Mouse (Mus musculus) MEL (cell line): Measurements from ENCODE around the gene Gm20481. TPM values are rescaled to one million over a fixed set of nuclear protein-coding genes. Genes with fewer than 3 reads are reported as not detected.

Experiments used
- DNase-seq: peaks from one replicate; pipeline ENCODE4 v3.0.0; 2011; ENCODE audit warnings: low read depth, low spot score
- H3K27ac ChIP-seq: 2 replicates; pipeline ENCODE4 v1.5.1; 2012; ENCODE audit warnings: low read depth, mild to moderate bottlenecking, control low read depth, low read length, moderate library complexity; ENCODE audit not compliant: control insufficient read depth
- H3K27me3 ChIP-seq, 2 experiments: fragments of 150-350 bp in 1 of 2; sonication (generic) in 1 of 2; 2 replicates each; pipeline ENCODE4 v1.6.1; 2012; ENCODE audit warnings: low read length in 2 of 2, mild to moderate bottlenecking in 2 of 2, improper control_type of control experiment in 1 of 2, moderate library complexity in 1 of 2; ENCODE audit not compliant: insufficient read depth in 2 of 2, control insufficient read depth in 1 of 2
- H3K36me3 ChIP-seq, 2 experiments: 2 replicates each; pipeline ENCODE4 v1.6.1; 2012 to 2014; ENCODE audit warnings: low read length in 2 of 2, improper control_type of control experiment in 1 of 2, inconsistent platforms in 1 of 2, mild to moderate bottlenecking in 1 of 2; ENCODE audit not compliant: insufficient read depth in 2 of 2, control insufficient read depth in 1 of 2
- H3K4me1 ChIP-seq, 2 experiments: fragments of 150-350 bp in 1 of 2; sonication (generic) in 1 of 2; 2 replicates each; pipeline ENCODE4 v1.6.1; 2012; ENCODE audit warnings: low read length in 2 of 2, improper control_type of control experiment in 1 of 2, mild to moderate bottlenecking in 1 of 2; ENCODE audit not compliant: insufficient read depth in 2 of 2, control insufficient read depth in 1 of 2
- H3K4me3 ChIP-seq, 2 experiments: fragments of 150-350 bp in 1 of 2; sonication (generic) in 1 of 2; 2 replicates each; pipeline ENCODE4 v1.5.1; 2012; ENCODE audit warnings: low read depth in 2 of 2, low read length in 2 of 2, mild to moderate bottlenecking in 2 of 2, moderate library complexity in 2 of 2, control low read depth in 1 of 2, improper control_type of control experiment in 1 of 2; ENCODE audit not compliant: control insufficient read depth in 1 of 2, insufficient read depth in 1 of 2
- H3K79me2 ChIP-seq: 2 replicates; pipeline ENCODE4 v1.6.1; 2012; ENCODE audit warnings: mild to moderate bottlenecking, low read length, moderate library complexity; ENCODE audit not compliant: control insufficient read depth, poor library complexity, insufficient read depth
- H3K9ac ChIP-seq: 2 replicates; pipeline ENCODE4 v1.6.1; 2012; ENCODE audit warnings: low read depth, mild to moderate bottlenecking, control low read depth, low read length, moderate library complexity; ENCODE audit not compliant: control insufficient read depth, poor library complexity, severe bottlenecking
- H3K9me3 ChIP-seq: fragments of 150-350 bp; sonication (generic); replicated peaks from 2 replicates; pipeline ENCODE4 v1.6.1; 2012; ENCODE audit warnings: mild to moderate bottlenecking, low read length, improper control_type of control experiment, moderate library complexity; ENCODE audit not compliant: insufficient read depth
- BHLHE40 ChIP-seq: IDR thresholded peaks from 2 replicates; pipeline ENCODE4 v1.6.1; 2012; ENCODE audit warnings: low read depth, mild to moderate bottlenecking, inconsistent platforms, low read length, improper control_type of control experiment, borderline replicate concordance
- CHD1 ChIP-seq: IDR thresholded peaks from 2 replicates; pipeline ENCODE4 v1.6.1; 2012; ENCODE audit warnings: low read depth, mild to moderate bottlenecking, inconsistent platforms, low read length, improper control_type of control experiment
- CHD2 ChIP-seq: IDR thresholded peaks from 2 replicates; pipeline ENCODE4 v1.6.1; 2011; ENCODE audit warnings: low read length, improper control_type of control experiment
- CTCF ChIP-seq, 3 experiments: IDR thresholded peaks in 2 of 3; conservative IDR thresholded peaks in 1 of 3; 2 replicates each; pipeline ENCODE4 v1.5.1; 2011 to 2012; ENCODE audit warnings: low read length in 3 of 3, low read depth in 2 of 3, mild to moderate bottlenecking in 2 of 3, improper control_type of control experiment in 1 of 3, inconsistent platforms in 1 of 3, mixed read lengths in 1 of 3, moderate library complexity in 1 of 3; ENCODE audit not compliant: control insufficient read depth in 1 of 3, insufficient read depth in 1 of 3, poor library complexity in 1 of 3, severe bottlenecking in 1 of 3
- ELF1 ChIP-seq: IDR thresholded peaks from 2 replicates; pipeline ENCODE4 v1.6.1; 2014; ENCODE audit warnings: low read depth, mild to moderate bottlenecking, inconsistent platforms, low read length, improper control_type of control experiment, moderate library complexity
- EP300 ChIP-seq, 2 experiments: IDR thresholded peaks; 2 replicates each; pipeline ENCODE4 v1.6.1; 2011; ENCODE audit warnings: improper control_type of control experiment in 2 of 2, low read length in 2 of 2, low read depth in 1 of 2, mild to moderate bottlenecking in 1 of 2
- GABPA ChIP-seq: IDR thresholded peaks from 2 replicates; pipeline ENCODE4 v1.6.1; 2012; ENCODE audit warnings: low read depth, mild to moderate bottlenecking, inconsistent platforms, low read length, improper control_type of control experiment, moderate library complexity
- GATA1 ChIP-seq: IDR thresholded peaks from 2 replicates; pipeline ENCODE4 v1.6.1; 2011; ENCODE audit warnings: low read depth, low read length, improper control_type of control experiment
- HCFC1 ChIP-seq: IDR thresholded peaks from 2 replicates; pipeline ENCODE4 v1.6.1; 2012; ENCODE audit warnings: low read depth, mild to moderate bottlenecking, inconsistent platforms, low read length, improper control_type of control experiment, moderate library complexity
- JUND ChIP-seq: IDR thresholded peaks from 2 replicates; pipeline ENCODE4 v1.6.1; 2011; ENCODE audit warnings: low read depth, mild to moderate bottlenecking, improper control_type of control experiment, low read length
- MAFK ChIP-seq: IDR thresholded peaks from 2 replicates; pipeline ENCODE4 v1.6.1; 2011; ENCODE audit warnings: low read depth, mild to moderate bottlenecking, low read length, improper control_type of control experiment, borderline replicate concordance
- MAZ ChIP-seq: IDR thresholded peaks from 2 replicates; pipeline ENCODE4 v1.6.1; 2012; ENCODE audit warnings: low read depth, mild to moderate bottlenecking, inconsistent platforms, low read length, improper control_type of control experiment
- MEF2A ChIP-seq: IDR thresholded peaks from 2 replicates; pipeline ENCODE4 v1.6.1; 2014; ENCODE audit warnings: low read depth, mild to moderate bottlenecking, inconsistent platforms, low read length, improper control_type of control experiment; ENCODE audit not compliant: poor library complexity, insufficient replicate concordance, severe bottlenecking; ENCODE audit errors: extremely low read depth
- MXI1 ChIP-seq: IDR thresholded peaks from 2 replicates; pipeline ENCODE4 v1.6.1; 2011; ENCODE audit warnings: mild to moderate bottlenecking, low read depth, low read length, improper control_type of control experiment
- MYB ChIP-seq: IDR thresholded peaks from 2 replicates; pipeline ENCODE4 v1.6.1; 2011; ENCODE audit warnings: mild to moderate bottlenecking, low read depth, low read length, improper control_type of control experiment
- MYC ChIP-seq: IDR thresholded peaks from 2 replicates; pipeline ENCODE4 v1.6.1; 2011; ENCODE audit warnings: low read depth, mild to moderate bottlenecking, low read length, improper control_type of control experiment, moderate library complexity
- NELFE ChIP-seq: IDR thresholded peaks from 2 replicates; pipeline ENCODE4 v1.6.1; 2011; ENCODE audit warnings: low read depth, low read length, improper control_type of control experiment
- NRF1 ChIP-seq: IDR thresholded peaks from 2 replicates; pipeline ENCODE4 v1.6.1; 2014; ENCODE audit warnings: low read depth, mild to moderate bottlenecking, inconsistent platforms, low read length, improper control_type of control experiment, moderate library complexity; ENCODE audit not compliant: poor library complexity, insufficient read depth, severe bottlenecking
- POLR2A ChIP-seq, 2 experiments: IDR thresholded peaks; 2 replicates each; pipeline ENCODE4 v1.6.1; 2011 to 2012; ENCODE audit warnings: low read length in 2 of 2, mild to moderate bottlenecking in 2 of 2, control low read depth in 1 of 2, improper control_type of control experiment in 1 of 2, low read depth in 1 of 2, moderate library complexity in 1 of 2; ENCODE audit not compliant: control insufficient read depth in 1 of 2, insufficient read depth in 1 of 2, poor library complexity in 1 of 2
- POLR2AphosphoS2 ChIP-seq: IDR thresholded peaks from 2 replicates; pipeline ENCODE4 v1.6.1; 2011; ENCODE audit warnings: low read length, improper control_type of control experiment
- POLR2AphosphoS5 ChIP-seq: IDR thresholded peaks from 2 replicates; pipeline ENCODE4 v1.6.1; 2012; ENCODE audit warnings: low read depth, borderline replicate concordance, mild to moderate bottlenecking, inconsistent platforms, low read length, moderate library complexity, mixed read lengths
- RAD21 ChIP-seq: IDR thresholded peaks from 2 replicates; pipeline ENCODE4 v1.6.1; 2011; ENCODE audit warnings: mild to moderate bottlenecking, low read depth, low read length, improper control_type of control experiment
- RCOR1 ChIP-seq: IDR thresholded peaks from 2 replicates; pipeline ENCODE4 v1.6.1; 2012; ENCODE audit warnings: low read depth, mild to moderate bottlenecking, inconsistent platforms, low read length, improper control_type of control experiment
- SIN3A ChIP-seq: IDR thresholded peaks from 2 replicates; pipeline ENCODE4 v1.6.1; 2012; ENCODE audit warnings: low read length, improper control_type of control experiment, inconsistent platforms
- SMC3 ChIP-seq: IDR thresholded peaks from 2 replicates; pipeline ENCODE4 v1.6.1; 2011; ENCODE audit warnings: low read depth, low read length, improper control_type of control experiment
- TAL1 ChIP-seq: IDR thresholded peaks from 2 replicates; pipeline ENCODE4 v1.6.1; 2012; ENCODE audit warnings: mild to moderate bottlenecking, inconsistent platforms, low read length, moderate library complexity, mixed read lengths
- USF1 ChIP-seq: IDR thresholded peaks from 2 replicates; pipeline ENCODE4 v1.6.1; 2014; ENCODE audit warnings: low read depth, mild to moderate bottlenecking, inconsistent platforms, low read length, improper control_type of control experiment, moderate library complexity
- USF2 ChIP-seq, 2 experiments: IDR thresholded peaks; 2 replicates each; pipeline ENCODE4 v1.6.1; 2011 to 2012; ENCODE audit warnings: improper control_type of control experiment in 2 of 2, low read length in 2 of 2, borderline replicate concordance in 1 of 2, inconsistent platforms in 1 of 2, low read depth in 1 of 2, mild to moderate bottlenecking in 1 of 2; ENCODE audit not compliant: insufficient read depth in 1 of 2
- ZC3H11A ChIP-seq: IDR thresholded peaks from 2 replicates; pipeline ENCODE4 v1.6.1; 2012; ENCODE audit warnings: low read depth, mild to moderate bottlenecking, inconsistent platforms, low read length, improper control_type of control experiment
- ZKSCAN1 ChIP-seq: IDR thresholded peaks from 2 replicates; pipeline ENCODE4 v1.6.1; 2012; ENCODE audit warnings: low read depth, mild to moderate bottlenecking, inconsistent platforms, low read length, improper control_type of control experiment, moderate library complexity
- ZNF384 ChIP-seq: IDR thresholded peaks from 2 replicates; pipeline ENCODE4 v1.6.1; 2012; ENCODE audit warnings: low read depth, mild to moderate bottlenecking, inconsistent platforms, low read length, improper control_type of control experiment
- polyA plus RNA-seq, 2 experiments: library from polyadenylated mRNA; stranded (reverse) in 1 of 2; unstranded in 1 of 2; fragments of >175 nt in 1 of 2; fragments of >200 nt in 1 of 2; gene quantifications; 2 replicates each; pipeline versions ENCODE4 v1.2.1 to v1.2.4; 2012; ENCODE audit warnings: low replicate concordance in 2 of 2, low read depth in 1 of 2; ENCODE audit not compliant: insufficient read length in 2 of 2, insufficient read depth in 1 of 2, missing spikeins in 1 of 2
- total RNA-seq: library from RNA; depleted of rRNA; stranded (reverse); fragments of 300-350 nt; gene quantifications from 2 replicates; pipeline ENCODE4 v1.2.3, GENCODE M21; 2012

The Gm20481 gene
- total and polyA plus RNA-seq, 3 experiments = not detected

GRCm38 (mm10) chr17:34980655-34981054, 10.9 kb downstream of the Gm20481 start:
- Histone ChIP-seq H3K4me3 (peak overlapping the region; percentile 88 to 89), H3K79me2 (peaks cover 30% of the 10 kb centered on the region), H3K9ac (peak overlapping the region; percentile 99), H3K36me3 (peaks cover 0 to 6% of the 10 kb centered on the region in 2 experiments; a peak in 2 of 4 replicates), H3K4me1 (no peaks in the 10 kb centered on the region; a peak in 1 of 4 replicates), H3K27me3 (no peaks in the 10 kb centered on the region), H3K9me3 (no peaks in the 10 kb centered on the region), H3K27ac (peak overlapping the region; percentile 94)
- peak; percentile 72 for DNase-seq
- no peak for TF ChIP-seq POLR2AphosphoS5
- TF ChIP-seq CTCF (IDR thresholded peaks at IDR 0.05 in 2 of 3, conservative IDR thresholded peaks at IDR 0.05 in 1 of 3; ENCODE audit: control insufficient read depth in 1 of 3, insufficient read depth in 1 of 3, low read depth in 2 of 3, low read length in 3 of 3, poor library complexity in 1 of 3, severe bottlenecking in 1 of 3) = peak; percentile 11 to 44 (median 17); a peak in 4 of 6 replicates
- TF ChIP-seq MYC = peak; percentile 42; the same call in 1 of the 2 replicates
- no peak for TF ChIP-seq ZKSCAN1
- no peak for TF ChIP-seq ZNF384
- TF ChIP-seq ELF1 = no peak
- TF ChIP-seq SMC3 = peak; percentile 41
- TF ChIP-seq NELFE = no peak
- TF ChIP-seq ZC3H11A = 0 out of 2 replicates have a peak, but pooled peaks have one; percentile 1
- TF ChIP-seq RAD21 = peak; percentile 36
- no peak for TF ChIP-seq MAFK
- no peak for TF ChIP-seq CHD1

DNA sequence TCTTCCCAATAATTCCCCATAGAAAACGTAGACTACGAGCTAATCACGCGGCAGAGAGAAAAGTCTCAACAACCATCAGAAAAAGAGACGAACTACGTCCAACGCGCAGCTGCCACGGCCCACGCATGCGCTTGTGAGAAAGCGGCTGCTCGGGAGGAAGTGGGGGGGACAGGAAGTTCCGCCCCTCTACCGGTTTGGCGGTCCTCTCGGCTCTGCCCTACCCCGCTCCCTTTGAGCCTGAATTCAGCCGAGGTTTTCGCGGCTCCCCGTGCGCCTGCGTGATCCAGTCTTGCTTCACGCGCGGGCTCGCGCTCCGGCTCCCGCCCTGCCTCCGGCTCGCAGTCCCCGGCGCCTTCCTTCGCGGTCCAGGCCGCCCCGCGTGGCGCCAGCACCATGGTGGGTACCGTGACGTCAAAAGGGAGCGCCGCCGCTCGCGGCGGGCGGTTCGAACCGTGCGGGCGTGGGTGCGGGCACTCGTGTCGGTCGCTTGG, 12.0 kb downstream of the Gm20481 start, which contains the start of gene Lsm2:
Lsm2 (plus strand) TSS at position 173 of the 491 bp plus-strand sequence.
- Histone ChIP-seq H3K4me1 (no peaks in the 10 kb centered on the region; a peak in 1 of 4 replicates), H3K4me3 (peak within 1 kb of the TSS; percentile 88 to 89), H3K36me3 (peaks cover 0 to 6% of the 10 kb centered on the region in 2 experiments; a peak in 2 of 4 replicates), H3K9ac (peak within 1 kb of the TSS; percentile 99), H3K27me3 (no peaks in the 10 kb centered on the region), H3K79me2 (peaks cover 30% of the 10 kb centered on the region), H3K9me3 (no peaks in the 10 kb centered on the region), H3K27ac (peak within 1 kb of the TSS; percentile 94)
- peak; percentile 90 for DNase-seq
- TF ChIP-seq GABPA (no peak), ELF1 (peak; percentile 81), RCOR1 (no peak), JUND (no peak), TAL1 (no peak), MXI1 (peak; percentile 89), MEF2A (no peak), POLR2A (IDR thresholded peaks at IDR 0.05; ENCODE audit: control insufficient read depth in 1 of 2, insufficient read depth in 1 of 2, low read depth in 1 of 2, low read length in 2 of 2, poor library complexity in 1 of 2) (peak; percentile 60 to 76; a peak in 3 of 4 replicates), MYB (no peak), SIN3A (peak; percentile 82; the same call in 1 of the 2 replicates), USF2 (IDR thresholded peaks at IDR 0.05; ENCODE audit: borderline replicate concordance in 1 of 2, insufficient read depth in 1 of 2, low read depth in 1 of 2, low read length in 2 of 2) (no peak), GATA1 (no peak), POLR2AphosphoS2 (peak; percentile 77; the same call in 1 of the 2 replicates), MAZ (0 out of 2 replicates have a peak, but pooled peaks have one; percentile 38), CTCF (IDR thresholded peaks at IDR 0.05 in 2 of 3, conservative IDR thresholded peaks at IDR 0.05 in 1 of 3; ENCODE audit: control insufficient read depth in 1 of 3, insufficient read depth in 1 of 3, low read depth in 2 of 3, low read length in 3 of 3, poor library complexity in 1 of 3, severe bottlenecking in 1 of 3) (no peak), HCFC1 (peak; percentile 80), CHD2 (no peak), NRF1 (peak; percentile 94), EP300 (IDR thresholded peaks at IDR 0.05; ENCODE audit: low read depth in 1 of 2, low read length in 2 of 2) (no peak), USF1 (no peak), BHLHE40 (no peak), NELFE (peak; percentile 65)
